In the genomic region with DNA sequence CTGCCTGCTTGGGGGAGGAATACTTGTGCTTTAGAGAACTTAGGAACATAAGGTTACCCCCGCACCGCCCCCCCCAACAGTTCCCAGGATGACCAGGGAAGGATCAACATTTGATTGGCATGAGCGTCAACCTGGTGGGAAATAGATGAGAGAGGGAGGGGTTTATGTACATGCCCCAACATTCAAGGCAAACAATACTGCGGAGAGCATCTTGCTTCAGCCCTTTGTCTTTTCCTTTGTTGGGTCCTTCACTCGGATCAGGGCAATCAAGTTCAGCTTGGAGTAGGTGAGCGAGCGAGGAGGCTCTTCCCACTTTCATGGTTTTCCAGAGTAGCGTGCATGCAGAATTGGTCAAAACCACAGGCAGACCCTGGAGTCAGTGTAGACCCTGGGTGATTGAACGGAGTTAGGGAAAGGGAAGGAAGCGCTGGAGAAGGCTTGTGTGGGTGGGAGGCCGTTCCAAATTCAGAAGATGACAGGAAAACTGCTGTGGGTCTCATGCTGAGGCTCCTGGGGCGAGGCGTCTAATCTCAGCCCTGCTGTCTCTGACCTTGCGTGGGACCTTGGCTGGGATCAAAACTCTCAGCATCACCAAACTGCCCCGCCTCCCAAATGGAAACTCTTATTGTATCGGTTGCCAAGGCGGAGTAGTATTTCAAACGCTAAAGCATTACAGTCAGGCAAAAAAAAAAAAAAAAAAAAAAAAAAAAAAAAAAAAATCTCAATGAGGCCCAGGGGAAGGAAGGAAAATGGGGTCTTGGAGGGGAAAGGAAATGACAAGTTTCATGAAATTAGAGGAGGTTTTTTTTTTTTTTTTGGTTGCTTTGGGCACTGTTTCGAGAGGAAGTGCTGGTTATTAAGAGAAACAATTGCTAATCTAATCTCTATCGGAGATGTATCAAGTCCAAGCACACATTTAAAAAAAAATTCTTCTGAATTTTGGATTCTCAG, we compare ENCODE assay signal across 8 mouse cellular contexts.
DNase-seq lines count a peak whose midpoint lies in the region; ATAC-seq and TF ChIP-seq lines count a peak whose summit lies in the region.

No protein-coding gene starts in this region.

- H3K9ac ChIP-seq in kidney, postnatal 0 days (ENCODE audit: low read depth, low read length) = peak overlapping the region; percentile 23; the same call in 1 of the 2 replicates
- H3K9ac ChIP-seq in stomach, embryonic 16.5 days (ENCODE audit: low read length) = no peak overlapping the region

- H3K27ac ChIP-seq in kidney, postnatal 0 days = no peak overlapping the region
- no peak overlapping the region for H3K27ac ChIP-seq in stomach, embryonic 16.5 days (ENCODE audit: low read length)

- H3K27me3 ChIP-seq in kidney, postnatal 0 days (ENCODE audit: insufficient read depth, low read length) = no peaks in the 10 kb centered on the region
- H3K27me3 ChIP-seq in stomach, embryonic 16.5 days (ENCODE audit: control insufficient read depth, insufficient read depth, low read length) = no peaks in the 10 kb centered on the region

- no peaks in the 10 kb centered on the region for H3K36me3 ChIP-seq in kidney, postnatal 0 days (ENCODE audit: insufficient read depth, low read length)
- H3K36me3 ChIP-seq in stomach, embryonic 16.5 days (ENCODE audit: control insufficient read depth, insufficient read depth, low read length) = no peaks in the 10 kb centered on the region

- peak; percentile 30 for ATAC-seq in common myeloid progenitor, adult 5-6 weeks (replicated peaks; ENCODE audit: low read depth, poor library complexity, severe bottlenecking)
- ATAC-seq in kidney, postnatal 0 days (replicated peaks; ENCODE audit: low FRiP score, low read depth) = no peak
- peak; percentile 28 for ATAC-seq in megakaryocyte, adult 5-6 weeks (ENCODE audit: poor library complexity, severe bottlenecking)
- ATAC-seq in stomach, embryonic 16.5 days (ENCODE audit: insufficient read depth, low FRiP score) = no peak

- intact Hi-C loops in left cerebral cortex, postnatal 25 days (cut with DNase I) = no loop called here

- peaks cover 14% of the 10 kb centered on the region; the same call in 1 of the 2 replicates for H3K4me1 ChIP-seq in kidney, postnatal 0 days (replicated peaks; ENCODE audit: insufficient read depth, low read length)
- H3K4me1 ChIP-seq in stomach, embryonic 16.5 days (ENCODE audit: control insufficient read depth, insufficient read depth, low read length) = peaks cover 16% of the 10 kb centered on the region

- DNase-seq in NIH3T3 (ENCODE audit: low read depth) = peak; percentile 37
- DNase-seq in heart, adult 9 months (ENCODE audit: low spot score in 2 of 2) = peak; percentile 48 to 60
- peak; percentile 78 for DNase-seq in kidney, postnatal 0 days (ENCODE audit: low spot score)
- DNase-seq in left cerebral cortex, postnatal 25 days (ENCODE audit: low spot score in 2 of 2) = no peak
- DNase-seq in c-Kit-positive CD71-positive TER-119-positive erythroid progenitor cells, embryonic 14.5 days (ENCODE audit: low spot score) = no peak

- WGBS in kidney, postnatal 0 days = 14% methylated on average over 20 of the region's 20 CpGs
- 23% methylated on average over 20 of the region's 20 CpGs for WGBS in stomach, embryonic 16.5 days

- H3K4me3 ChIP-seq in kidney, postnatal 0 days (replicated peaks; ENCODE audit: low read depth, low read length) = peak overlapping the region; percentile 6; the same call in 1 of the 2 replicates
- H3K4me3 ChIP-seq in stomach, embryonic 16.5 days (replicated peaks; ENCODE audit: low read length) = peak overlapping the region; percentile 15

- H3K4me2 ChIP-seq in kidney, postnatal 0 days (ENCODE audit: low read length) = peak overlapping the region; percentile 44
- peak overlapping the region; percentile 43 for H3K4me2 ChIP-seq in stomach, embryonic 16.5 days (ENCODE audit: low read depth, low read length)

- no peaks in the 10 kb centered on the region for H3K9me3 ChIP-seq in kidney, postnatal 0 days (replicated peaks; ENCODE audit: low read length)
- no peaks in the 10 kb centered on the region for H3K9me3 ChIP-seq in stomach, embryonic 16.5 days (replicated peaks; ENCODE audit: control insufficient read depth, low read length)

- TF ChIP-seq CTCF in kidney, postnatal 0 days (IDR thresholded peaks at IDR 0.05; ENCODE audit: low read depth) = no peak

Comparison
In these comparisons a context has a peak if more than half of its experiments do, and no peak if none do; other contexts are left out.
1. DNase-seq: peak in NIH3T3 (single experiment), heart, adult 9 months (2 of 2) and kidney, postnatal 0 days (single experiment); none in left cerebral cortex, postnatal 25 days (0 of 2) and c-Kit-positive CD71-positive TER-119-positive erythroid progenitor cells, embryonic 14.5 days (single experiment).
2. ATAC-seq: peak in common myeloid progenitor, adult 5-6 weeks (single experiment) and megakaryocyte, adult 5-6 weeks (single experiment); none in kidney, postnatal 0 days (single experiment) and stomach, embryonic 16.5 days (single experiment).